Mouse (Mus musculus) erythroid progenitor cell, adult 5-6 weeks (primary cell): Measurements from ENCODE around the gene Cxcl1. TPM values are rescaled to one million over a fixed set of nuclear protein-coding genes. Genes with fewer than 3 reads are reported as not detected.

Experiments used
- total RNA-seq, 2 experiments: library from RNA; stranded (forward) in 1 of 2; stranded (reverse) in 1 of 2; fragments of 150-400 nt in 1 of 2; fragments of 186-747, 209-891 nt in 1 of 2; gene quantifications; 2 replicates each; pipeline versions ENCODE4 v1.2.3 to v1.2.4; 2015 to 2017; ENCODE audit warnings: low replicate concordance in 2 of 2

The Cxcl1 gene
- total RNA-seq, 2 experiments from 2014 or later, result not detected

Other genes with a start within 250 kb of the Cxcl1 start
- not detected in 2 replicates for gene Cxcl5, start 131.9 kb upstream of the Cxcl1 start, total RNA-seq (2015; ENCODE audit: low replicate concordance)
- gene Cxcl5, start 131.9 kb upstream of the Cxcl1 start, total RNA-seq (2017; ENCODE audit: low replicate concordance), result not detected in 2 replicates
- 2.5 and 4.7 TPM in 2 replicates for gene Ppbp, start 122.7 kb upstream of the Cxcl1 start, total RNA-seq (2015; ENCODE audit: low replicate concordance)
- 0.64 and 7.8 TPM in 2 replicates for gene Ppbp, start 122.7 kb upstream of the Cxcl1 start, total RNA-seq (2017; ENCODE audit: low replicate concordance)
- gene Pf4, start 118.8 kb upstream of the Cxcl1 start, total RNA-seq (2015; ENCODE audit: low replicate concordance), result 12.6 and 63.4 TPM in 2 replicates
- 3.0 and 5.3 TPM in 2 replicates for gene Pf4, start 118.8 kb upstream of the Cxcl1 start, total RNA-seq (2017; ENCODE audit: low replicate concordance)
- not detected in 2 replicates for gene Cxcl3, start 105.1 kb upstream of the Cxcl1 start, total RNA-seq (2015; ENCODE audit: low replicate concordance)
- not detected in 2 replicates for gene Cxcl3, start 105.1 kb upstream of the Cxcl1 start, total RNA-seq (2017; ENCODE audit: low replicate concordance)
- gene Cxcl15, start 96.7 kb upstream of the Cxcl1 start, total RNA-seq (2015; ENCODE audit: low replicate concordance), result not detected in 2 replicates
- not detected in 2 replicates for gene Cxcl15, start 96.7 kb upstream of the Cxcl1 start, total RNA-seq (2017; ENCODE audit: low replicate concordance)
- gene Cxcl2, start 12.6 kb downstream of the Cxcl1 start, total RNA-seq (2015; ENCODE audit: low replicate concordance), result 2.9 TPM in 1 of 2 replicates, not detected in the other
- 1.1 TPM in 1 of 2 replicates, not detected in the other for gene Cxcl2, start 12.6 kb downstream of the Cxcl1 start, total RNA-seq (2017; ENCODE audit: low replicate concordance)
- gene Mthfd2l, start 39.9 kb downstream of the Cxcl1 start, total RNA-seq (2015; ENCODE audit: low replicate concordance), result not detected in 2 replicates
- 3.7 and 6.5 TPM in 2 replicates for gene Mthfd2l, start 39.9 kb downstream of the Cxcl1 start, total RNA-seq (2017; ENCODE audit: low replicate concordance)
- gene Epgn, start 136.2 kb downstream of the Cxcl1 start, total RNA-seq (2015; ENCODE audit: low replicate concordance), result not detected in 2 replicates
- not detected in 2 replicates for gene Epgn, start 136.2 kb downstream of the Cxcl1 start, total RNA-seq (2017; ENCODE audit: low replicate concordance)
- not detected in 2 replicates for gene Ereg, start 183.4 kb downstream of the Cxcl1 start, total RNA-seq (2015; ENCODE audit: low replicate concordance)
- not detected in 2 replicates for gene Ereg, start 183.4 kb downstream of the Cxcl1 start, total RNA-seq (2017; ENCODE audit: low replicate concordance)
- not detected in 2 replicates for gene Areg, start 248.4 kb downstream of the Cxcl1 start, total RNA-seq (2015; ENCODE audit: low replicate concordance)
- not detected in 2 replicates for gene Areg, start 248.4 kb downstream of the Cxcl1 start, total RNA-seq (2017; ENCODE audit: low replicate concordance)